Mouse (Mus musculus) right cerebral cortex, postnatal 25 days (tissue): ENCODE measurements around the gene Pigp.

ENCODE experiments used
- DNase-seq: peaks from one replicate; pipeline ENCODE4 v3.0.0; 2022

Gene Pigp

DNA sequence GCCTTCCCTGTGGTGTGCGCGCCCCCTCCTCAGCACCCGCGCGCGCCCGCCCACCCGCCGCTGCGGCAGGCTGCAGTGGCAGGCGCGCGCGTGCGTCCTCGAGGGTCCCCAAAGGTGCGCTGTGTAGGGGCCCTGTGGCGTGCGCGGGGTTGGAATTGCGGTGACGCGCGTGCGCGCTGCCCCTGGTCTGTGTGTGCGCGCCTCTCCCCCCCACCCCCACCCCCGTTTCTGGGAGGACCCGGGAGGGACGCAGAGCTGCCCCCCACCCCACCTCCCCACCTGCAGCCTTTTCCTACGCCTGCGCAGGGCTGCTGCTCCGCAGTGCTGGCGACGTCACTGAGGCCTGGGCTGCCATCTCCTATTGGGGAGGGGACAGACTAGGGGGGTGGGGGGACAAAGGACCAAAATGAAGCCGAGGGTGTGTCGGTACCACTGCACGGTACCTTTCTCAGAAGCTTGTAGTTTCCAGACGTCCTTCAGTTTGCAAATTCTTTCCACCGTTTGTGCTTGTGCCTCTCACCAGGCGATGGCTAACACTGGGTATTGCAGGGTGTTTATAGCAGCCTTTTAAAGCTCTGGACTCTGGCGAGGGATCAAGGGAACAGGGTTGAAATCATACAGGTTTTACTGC is at the start of gene Pigp:
Gene Pigp, minus strand, starts transcription at position 542 of the 631 bp plus-strand sequence.
- no peak for DNase-seq

DNA sequence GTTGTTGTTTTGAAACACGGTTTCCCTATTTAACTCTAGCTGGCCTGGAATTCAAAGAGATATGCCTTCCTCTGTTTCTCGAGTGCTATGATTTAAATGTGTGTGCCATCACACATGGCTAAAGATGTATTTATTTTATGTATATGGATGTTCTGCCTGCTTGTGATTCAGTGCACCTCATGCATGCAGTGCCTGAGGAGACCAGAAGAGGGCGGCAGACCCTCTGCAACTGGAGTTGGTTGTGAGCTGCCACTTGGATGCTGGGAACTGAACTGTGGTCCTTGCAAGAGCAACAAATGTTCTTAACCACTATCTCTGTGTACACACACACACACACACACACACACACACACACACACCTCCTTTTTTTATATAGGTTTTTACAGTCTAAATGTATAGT is 48.9 kb upstream of the Pigp start:
- no peak for DNase-seq

DNA sequence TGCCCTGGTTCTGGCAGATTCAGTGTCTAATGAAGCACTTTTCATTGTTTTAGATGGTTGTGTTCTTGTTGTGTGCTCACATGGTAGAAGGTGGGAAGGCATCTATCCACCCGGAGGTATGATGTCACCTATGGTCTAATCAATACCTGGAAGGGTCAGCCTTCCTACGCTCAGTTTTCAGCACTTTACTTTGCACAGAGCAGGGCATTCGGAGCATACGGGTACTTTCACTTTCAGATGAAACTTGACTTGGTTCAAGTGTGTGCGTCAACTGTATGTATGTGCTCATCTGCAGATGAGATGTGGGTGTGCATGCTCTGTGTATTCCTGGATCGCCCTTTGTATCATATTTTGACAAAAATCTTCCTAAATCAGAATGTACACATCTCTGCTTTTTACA is 42.5 kb upstream of the Pigp start:
- no peak for DNase-seq

DNA sequence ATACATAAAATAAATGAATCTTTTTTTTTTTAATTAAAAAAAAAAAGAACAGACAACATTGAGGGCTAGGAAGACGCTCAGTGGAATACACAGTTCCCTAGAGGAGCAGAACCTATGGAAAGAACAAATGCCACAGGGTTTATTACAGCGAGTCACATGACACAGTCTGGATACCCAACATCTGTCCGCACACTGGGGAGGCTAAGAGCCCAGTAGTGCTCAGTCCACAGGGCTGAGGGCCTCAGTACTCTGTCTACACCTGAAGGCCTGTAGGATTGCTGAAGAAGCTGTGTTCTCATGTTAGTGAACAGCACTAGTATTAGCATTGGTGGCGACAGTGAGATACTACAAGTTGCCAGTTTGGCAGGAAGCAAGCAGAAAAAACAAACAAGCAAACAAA is 41.1 kb upstream of the Pigp start:
- no peak for DNase-seq

DNA sequence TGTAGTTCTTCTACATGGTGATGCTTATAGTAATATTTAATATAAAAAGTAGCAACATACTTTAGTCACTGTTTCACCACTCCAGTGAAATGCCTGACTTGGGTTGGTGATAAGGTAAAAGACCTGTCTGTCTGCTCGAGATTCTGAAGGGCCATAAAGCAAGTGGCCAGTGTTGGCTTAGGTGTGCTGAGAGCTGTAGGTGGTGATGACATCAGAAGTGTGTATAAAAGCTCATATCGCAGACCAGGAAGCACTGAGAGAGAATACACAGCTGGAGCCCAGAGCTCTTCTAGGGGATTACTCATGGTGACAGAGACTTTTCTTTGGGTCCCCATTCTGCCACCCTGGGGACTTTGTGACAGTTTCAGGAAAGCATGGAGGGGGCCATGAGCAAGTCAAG is 40.6 kb upstream of the Pigp start:
- no peak for DNase-seq

DNA sequence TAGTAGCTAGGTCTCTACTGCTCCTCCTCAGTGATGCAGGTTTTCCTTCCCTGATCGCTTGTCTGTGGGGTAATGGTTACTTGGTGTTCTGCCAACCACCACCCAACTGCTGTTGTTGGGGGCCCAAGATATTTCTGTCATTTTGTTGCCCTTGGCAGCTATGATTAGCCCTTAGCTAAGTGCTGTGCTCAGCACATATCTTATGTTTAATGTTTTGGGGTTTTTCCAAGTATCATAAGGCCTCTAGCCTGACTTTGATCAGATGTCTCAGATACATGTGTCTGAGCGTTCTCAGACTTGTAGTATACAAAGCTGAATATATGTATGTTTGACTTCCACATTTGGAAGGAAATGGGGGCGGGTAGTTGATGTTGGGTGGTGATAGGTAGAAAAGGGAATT is 39.6 kb upstream of the Pigp start:
- no peak for DNase-seq

- DNase-seq, result no peak
These were observed 30.5 kb upstream of the Pigp start for GRCm38 (mm10) chr16:94402185-94402584.

DNA sequence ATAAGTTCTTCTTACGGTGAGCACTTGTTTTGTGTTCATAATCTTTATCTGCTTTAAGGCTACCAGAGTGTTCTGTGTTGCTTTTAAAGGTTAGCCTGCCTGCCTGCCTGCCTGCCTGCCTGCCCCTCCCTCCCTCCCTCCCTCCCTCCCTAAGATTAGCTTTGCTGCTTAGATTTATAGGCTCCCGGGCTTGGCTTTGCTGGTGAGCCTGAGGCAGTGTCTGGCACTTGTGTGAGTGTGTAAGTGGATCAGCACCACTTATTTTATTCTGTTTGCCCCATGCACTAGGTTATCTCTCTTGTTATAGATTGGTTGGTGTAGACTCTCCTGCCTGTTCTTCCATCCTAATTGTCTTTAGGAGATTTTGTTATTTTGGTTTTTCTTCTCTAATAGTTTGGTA is 30.0 kb upstream of the Pigp start:
- DNase-seq, result no peak

DNA sequence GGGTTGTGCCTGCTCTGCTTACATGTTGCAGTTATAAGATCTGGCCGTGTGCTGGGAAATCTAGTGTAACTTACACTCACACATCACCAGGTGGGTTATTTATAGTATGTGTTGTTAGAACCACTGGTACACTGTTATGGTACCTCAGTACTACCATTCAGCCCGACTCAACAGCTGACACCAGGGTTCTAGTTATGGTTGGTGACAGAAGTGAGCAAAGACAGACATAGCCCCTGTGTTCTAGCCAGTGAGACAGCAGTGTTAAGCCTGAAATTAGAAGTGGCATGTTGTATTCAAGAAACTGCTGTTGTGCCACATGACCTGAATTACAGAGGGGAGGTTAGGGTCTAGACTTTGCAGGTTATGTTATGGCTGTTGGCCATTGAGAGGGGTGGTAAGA is 27.5 kb upstream of the Pigp start:
- DNase-seq, result no peak

DNA sequence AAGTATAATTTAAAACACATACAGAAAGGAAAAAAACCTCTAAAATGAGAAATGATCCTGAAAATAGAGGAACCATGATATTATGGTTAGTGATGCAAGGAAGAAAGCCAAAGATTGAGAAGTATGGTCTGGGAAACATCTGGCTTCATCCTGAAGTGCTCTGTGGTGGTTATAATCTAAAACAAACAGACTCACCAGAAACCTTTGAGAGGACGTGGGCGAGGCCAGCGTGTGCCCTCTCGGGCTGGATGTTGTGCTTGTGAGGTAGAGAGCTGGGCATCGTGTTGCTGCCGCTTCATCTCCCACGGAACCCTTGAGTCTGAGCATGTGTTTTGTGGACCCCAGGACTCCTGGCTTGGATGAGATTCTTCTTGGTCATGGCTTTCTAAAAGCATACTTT is 25.0 kb upstream of the Pigp start:
- no peak for DNase-seq

GRCm38 (mm10) chr16:94395051-94395450 is 23.4 kb upstream of the Pigp start:
- no peak for DNase-seq

DNA sequence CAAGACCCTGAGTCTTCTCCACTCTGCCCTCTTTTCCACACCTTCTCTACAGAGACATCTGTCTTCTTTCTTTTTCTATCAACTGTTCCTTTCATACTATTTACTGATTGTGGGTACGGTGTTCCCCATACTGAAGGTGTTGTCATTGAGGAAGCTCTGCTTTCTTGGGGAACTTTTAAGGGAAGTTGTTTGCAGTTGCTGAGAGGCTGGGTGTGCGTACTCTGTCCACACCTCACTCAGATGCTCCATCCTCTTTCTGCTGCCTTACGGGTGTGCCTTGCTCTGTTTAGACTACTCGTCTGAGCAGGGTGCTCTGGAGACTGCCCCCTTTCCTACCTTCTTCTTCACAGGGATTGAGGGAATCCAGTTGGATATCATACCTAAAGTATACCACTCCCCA is 20.7 kb upstream of the Pigp start:
- no peak for DNase-seq

- no peak for DNase-seq
These were observed 16.0 kb upstream of the Pigp start for GRCm38 (mm10) chr16:94387690-94388089.

GRCm38 (mm10) chr16:94383277-94383676 is 11.6 kb upstream of the Pigp start:
- DNase-seq, result no peak

DNA sequence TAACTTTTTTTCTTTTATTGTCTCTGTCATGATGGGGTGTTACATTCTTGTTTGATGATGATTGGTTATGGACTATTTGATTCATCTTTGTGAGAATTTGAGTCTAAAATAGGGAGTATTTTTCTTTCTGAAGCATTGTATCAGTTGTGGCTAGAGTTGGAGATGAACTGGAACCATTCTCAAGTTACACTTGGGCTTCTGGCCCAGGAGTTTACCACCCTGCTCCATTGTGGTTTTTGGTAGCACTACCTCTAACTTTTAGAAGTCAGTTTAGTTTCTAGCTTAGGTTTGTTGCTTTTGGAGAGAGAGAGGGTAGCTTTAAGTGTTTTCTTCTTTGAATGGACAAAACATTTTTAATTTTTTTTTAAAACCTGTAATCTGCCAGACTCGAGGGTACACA is 7.7 kb upstream of the Pigp start:
- no peak for DNase-seq

DNA sequence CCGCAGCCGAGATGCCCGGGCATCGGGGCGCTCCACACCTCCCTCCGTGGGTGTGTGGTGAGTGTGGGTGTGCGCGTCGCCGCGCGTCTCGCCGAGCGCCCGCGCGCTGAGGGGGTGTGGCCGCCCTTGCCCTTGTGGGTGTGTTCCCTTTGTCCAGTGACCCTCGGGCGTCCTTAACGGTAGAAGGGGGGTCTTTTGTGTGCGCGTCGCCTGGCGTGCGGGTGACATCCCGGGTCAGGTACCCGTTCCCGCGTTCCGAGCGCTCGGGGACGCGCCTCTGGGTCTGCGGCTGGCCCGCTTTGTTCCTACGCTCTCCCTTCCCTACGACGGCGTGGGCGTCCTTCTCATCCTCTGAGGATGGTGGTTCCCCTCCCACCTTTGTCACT is 734 bp downstream of the Pigp start:
- peak; percentile 72 for DNase-seq

DNA sequence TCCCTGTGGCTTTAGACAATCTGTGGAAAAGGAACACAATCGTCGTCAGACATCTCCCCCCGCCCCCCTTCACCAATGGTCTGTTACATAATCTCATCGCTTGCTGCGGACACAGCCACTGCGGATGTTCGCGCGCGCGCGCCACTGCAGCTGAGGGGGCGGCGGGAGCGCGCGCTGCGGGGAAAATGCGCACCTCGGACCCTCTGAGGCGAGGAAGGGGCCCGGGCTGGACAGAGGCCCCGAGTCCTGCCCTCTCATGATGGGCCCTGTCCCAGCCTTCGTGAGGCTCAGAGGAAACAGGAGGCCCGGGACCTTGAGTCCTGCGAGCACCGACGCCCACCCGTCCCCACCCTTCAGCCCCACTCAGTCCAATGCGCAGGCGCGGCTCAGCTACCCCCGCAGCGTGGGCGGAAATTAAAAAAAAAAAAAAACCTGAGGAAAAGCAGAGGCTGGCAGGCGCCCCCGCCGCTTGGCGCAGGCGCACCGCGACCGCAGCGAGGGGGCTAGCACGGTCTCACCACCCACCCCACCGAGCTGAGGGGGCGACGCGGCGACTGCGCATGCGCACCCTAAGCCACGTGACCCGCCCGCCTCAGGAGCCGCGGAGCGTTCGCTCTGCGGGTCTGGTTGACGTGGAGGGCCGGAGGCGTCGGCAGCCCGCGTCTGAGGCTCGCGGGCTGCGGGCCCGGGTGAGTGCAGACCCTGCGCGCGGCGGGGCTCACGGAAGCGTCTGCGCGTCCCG is 1.3 kb downstream of the Pigp start, which contains the start of gene Ttc3:
Gene Ttc3, plus strand, starts transcription at position 446 of the 742 bp plus-strand sequence.
- DNase-seq, result peak; percentile 97

- DNase-seq, result no peak
These were observed 2.0 kb downstream of the Pigp start for GRCm38 (mm10) chr16:94369596-94370172.

GRCm38 (mm10) chr16:94365435-94365834 is 6.2 kb downstream of the Pigp start:
- DNase-seq, result no peak

GRCm38 (mm10) chr16:94363814-94364213 is 7.8 kb downstream of the Pigp start:
- DNase-seq, result no peak

DNA sequence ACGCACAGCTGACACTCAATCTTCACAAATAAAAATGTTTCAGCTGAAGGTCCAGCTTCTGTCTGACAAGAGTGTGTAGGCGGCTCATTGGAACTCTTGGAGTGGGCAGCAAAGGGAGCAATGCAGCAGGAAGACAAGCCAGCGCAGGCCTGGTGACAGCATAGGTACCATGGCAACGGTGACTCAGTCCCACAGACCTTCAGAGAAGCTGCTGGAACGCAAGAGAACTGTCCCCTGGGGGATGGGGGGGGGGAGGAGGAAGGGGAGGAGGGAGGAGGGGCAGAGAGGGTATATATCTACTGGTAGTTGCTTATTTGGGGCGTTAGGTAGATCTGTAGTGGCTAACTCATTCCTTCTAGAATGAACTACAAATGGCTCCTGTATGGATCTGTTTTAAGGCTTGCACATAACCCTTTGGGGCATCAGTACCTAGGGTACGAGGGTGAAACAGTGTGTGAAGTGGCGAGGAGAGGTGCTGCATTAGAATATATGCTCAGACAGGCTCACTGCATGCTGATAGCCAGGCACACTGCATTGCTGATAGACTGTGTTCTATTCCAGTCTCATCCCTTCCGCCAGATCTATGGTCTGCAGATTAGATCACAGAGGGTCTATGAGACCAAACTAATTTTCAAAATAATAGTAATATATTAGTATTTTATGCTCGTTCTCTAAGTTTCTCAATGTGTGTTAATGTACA is 9.3 kb downstream of the Pigp start:
- DNase-seq, result peak; percentile 81

- DNase-seq, result no peak
These were observed 10.9 kb downstream of the Pigp start for GRCm38 (mm10) chr16:94360578-94361350.

DNA sequence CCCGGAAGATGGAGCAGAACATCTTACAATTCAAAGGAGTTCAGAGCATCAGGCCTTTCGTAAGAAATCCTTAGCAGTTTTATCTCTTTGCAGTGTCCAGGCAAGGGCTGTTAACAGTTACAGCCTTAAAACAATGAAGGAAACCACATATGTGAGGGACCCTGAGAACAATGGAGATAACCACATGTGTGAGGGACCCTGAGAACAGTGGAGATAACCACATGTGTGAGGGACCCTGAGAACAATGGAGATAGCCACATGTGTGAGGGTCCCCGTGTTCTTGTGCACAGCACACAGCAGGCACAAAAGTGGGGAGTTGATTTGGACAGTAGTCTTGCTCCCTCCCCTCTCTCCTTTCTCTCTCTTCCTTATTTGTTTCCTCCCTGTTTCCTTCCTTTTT is 13.6 kb downstream of the Pigp start:
- no peak for DNase-seq
